In the genomic region with DNA sequence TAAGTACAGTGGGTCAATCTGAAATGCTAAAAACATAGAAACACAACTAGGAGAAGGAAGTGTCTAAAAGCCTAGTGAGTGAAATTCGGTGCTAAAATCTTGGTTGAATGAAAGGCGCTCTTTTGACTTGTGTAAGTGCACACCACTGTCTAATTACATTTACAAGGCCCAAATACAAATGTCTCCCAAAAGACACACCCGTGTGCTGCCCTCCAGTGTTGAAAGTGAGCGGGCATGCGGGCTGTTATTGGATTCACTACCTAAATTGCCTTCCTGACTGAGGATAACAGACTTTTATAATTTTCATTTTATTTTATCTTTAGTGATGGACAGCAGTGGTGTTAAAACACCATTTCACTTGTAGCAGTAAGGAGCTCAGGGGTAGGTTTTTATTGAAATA, we compare ENCODE assay signal across 9 mouse cellular contexts.
DNase-seq lines count a peak whose midpoint lies in the region; ATAC-seq lines count a peak whose summit lies in the region.
"Had no signal": no experiment of that assay in that cellular context is flagged by ENCODE, and none has a peak within 500 bp of the region (broad histone marks: within the 10 kb centered on the region; RNA-seq: fewer than 3 reads in every experiment).

No protein-coding gene starts in this region.

- ATAC-seq in CD4-positive, CD25-positive, alpha-beta regulatory T cell, adult 4 months = no peak

- peak; percentile 44 for DNase-seq in embryo, embryonic 10.5 days (ENCODE audit: low spot score)
- no peak for DNase-seq in embryo, embryonic 9.5 days (ENCODE audit: extremely low spot score)
- DNase-seq in layer of hippocampus, adult 11-12 months (ENCODE audit: low spot score) = peak; percentile 67
- no peak for DNase-seq in layer of hippocampus, adult 9-10 months (ENCODE audit: low spot score)
- peak; percentile 5 for DNase-seq in 416B (ENCODE audit: low read depth)
- peak; percentile 38 for DNase-seq in cerebellum, adult 9-11 months
- no peak for DNase-seq in gastrocnemius, adult 18-20 months (ENCODE audit: low spot score)
- DNase-seq: kidney, adult 11 months had no signal

Comparison
In these comparisons a context has a peak if more than half of its experiments do, and no peak if none do; other contexts are left out.
1. DNase-seq: peak in embryo, embryonic 10.5 days (single experiment), layer of hippocampus, adult 11-12 months (single experiment), 416B (single experiment) and cerebellum, adult 9-11 months (single experiment); none in embryo, embryonic 9.5 days (single experiment), layer of hippocampus, adult 9-10 months (single experiment) and gastrocnemius, adult 18-20 months (single experiment).